Mouse (Mus musculus) stomach, postnatal 0 days (tissue): ENCODE measurements at regions not wholly inside any gene's neighbourhood (a gene's known extent, or its start where the extent isn't known, plus 50 kb on each side); places are given as distances from the start of the nearest gene placed in this dataset.
"Not testable (repeated sequence)": the region's sequence is repeated elsewhere in the genome, so short reads cannot be mapped to it uniquely, and the experiment has no call there.

ENCODE experiments used
- CTCF ChIP-seq: IDR thresholded peaks from 2 replicates; pipeline ENCODE4 v1.5.1; 2016; ENCODE audit warnings: antibody characterized with exemption, low read depth, mild to moderate bottlenecking, moderate library complexity
- EP300 ChIP-seq: optimal IDR thresholded peaks from 2 replicates; pipeline ENCODE3; 2016; ENCODE audit warnings: antibody characterized with exemption

DNA sequence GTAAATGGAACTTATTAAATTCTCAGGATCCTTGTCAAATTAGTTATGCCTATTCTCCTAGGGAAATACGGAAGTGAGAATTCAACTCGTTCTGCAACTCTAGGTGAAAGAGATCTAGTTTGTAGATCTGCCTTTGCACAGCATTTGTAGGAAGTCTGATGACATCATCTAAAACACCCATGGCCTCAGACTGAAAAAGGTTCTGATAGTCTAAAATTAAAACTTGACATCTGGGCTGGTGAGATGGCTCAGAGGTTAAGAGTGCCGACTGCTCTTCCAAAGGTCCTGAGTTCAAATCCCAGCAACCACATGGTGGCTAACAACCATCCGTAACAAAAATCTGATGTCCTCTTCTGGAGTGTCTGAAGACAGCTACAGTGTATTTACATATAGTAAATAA is 144.5 kb upstream of the Pou6f2 start:
- not testable (repeated sequence) for TF ChIP-seq CTCF, EP300
